Mouse (Mus musculus): ENCODE data around the gene Gstp1.

DNA sequence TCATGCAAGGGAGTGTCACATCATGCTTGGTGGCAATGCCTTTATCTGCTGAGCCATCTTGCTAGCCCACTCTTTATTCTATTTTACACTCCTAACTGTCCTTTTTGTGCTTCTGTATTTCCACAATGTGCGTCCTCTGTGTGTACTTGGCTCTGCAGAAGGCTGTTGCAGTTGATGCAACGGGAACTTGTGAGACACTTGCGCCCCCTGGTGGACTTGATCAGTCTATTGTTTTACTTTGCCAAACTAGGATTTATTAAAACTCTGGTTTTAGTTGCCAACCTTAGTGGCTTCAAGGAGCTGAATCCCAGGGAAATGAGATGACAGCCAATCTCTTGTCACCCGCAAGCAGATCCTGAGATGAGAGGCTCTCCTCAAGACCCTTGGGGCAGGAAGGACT, 10.1 kb upstream of the Gstp1 start:
- no peak for TF ChIP-seq POLR2A (IDR thresholded peaks at IDR 0.05; ENCODE audit: insufficient read depth, low read length)
- TF ChIP-seq CTCF (IDR thresholded peaks at IDR 0.05; ENCODE audit: low read depth, low read length): peak; percentile 82

All from ES-Bruce4 (cell line).